Mouse (Mus musculus): ENCODE measurements around the gene Rapgef4.

GRCm38 (mm10) chr2:72239456-72239855 lies 258.4 kb downstream of the Rapgef4 start:
- TF ChIP-seq POLR2A (IDR thresholded peaks at IDR 0.05; ENCODE audit: extremely low read depth, insufficient read depth, low read length) (no peak), CTCF (IDR thresholded peaks at IDR 0.05; ENCODE audit: extremely low read depth, insufficient read depth, low read length) (no peak)
